Mouse (Mus musculus): Measurements from ENCODE around the gene Syt7.

Syt7 gene

DNA sequence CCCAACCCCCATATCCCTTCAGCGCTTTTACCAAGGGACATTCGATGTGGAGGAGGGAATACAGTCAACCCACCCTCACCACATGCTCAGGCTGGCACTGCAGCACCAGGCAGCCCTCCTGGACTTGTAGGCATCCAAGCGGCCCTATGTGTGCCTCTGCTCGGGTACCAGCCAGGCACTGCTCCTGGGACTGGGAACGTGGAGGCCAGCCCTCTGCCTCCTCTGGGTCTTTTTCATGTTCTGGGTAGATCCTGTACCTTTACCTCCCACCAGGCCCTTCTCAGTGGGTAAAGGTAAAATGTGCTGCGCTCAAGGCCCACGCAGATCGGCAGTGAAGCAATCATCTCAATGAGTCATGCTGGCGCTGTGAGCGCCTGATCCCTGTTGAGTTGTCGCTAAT is 71.0 kb downstream of the Syt7 start:
- DNase-seq (ENCODE audit: low read depth, low spot score), result no peak

DNA sequence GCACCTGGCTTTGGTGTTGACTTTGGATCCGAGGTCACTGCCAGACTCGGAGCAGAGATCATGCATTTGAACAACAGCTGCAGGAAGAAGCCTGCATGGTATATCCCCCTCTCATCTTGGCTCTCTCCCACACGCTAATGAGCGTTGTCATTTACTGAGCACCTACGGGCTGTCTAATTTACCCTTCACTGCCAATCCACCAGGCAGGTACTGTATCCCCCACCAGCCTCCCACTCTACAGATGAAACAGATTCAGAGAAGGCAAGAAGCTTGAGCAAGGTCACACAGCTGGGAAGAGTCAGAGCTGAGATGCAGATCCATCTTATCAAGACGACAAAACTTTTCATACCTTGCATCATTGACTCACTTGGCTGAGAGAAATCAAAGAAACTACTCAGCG is 72.7 kb downstream of the Syt7 start:
- DNase-seq (ENCODE audit: low read depth, low spot score), result no peak

GRCm38 (mm10) chr19:10464427-10464826 is 75.5 kb downstream of the Syt7 start:
- DNase-seq (ENCODE audit: low read depth, low spot score), result no peak

- DNase-seq (ENCODE audit: low read depth, low spot score), result no peak
These were observed 80.3 kb downstream of the Syt7 start for GRCm38 (mm10) chr19:10469171-10469658.

- DNase-seq (ENCODE audit: low read depth, low spot score), result no peak
These were observed 84.1 kb downstream of the Syt7 start for GRCm38 (mm10) chr19:10472958-10473357.

DNA sequence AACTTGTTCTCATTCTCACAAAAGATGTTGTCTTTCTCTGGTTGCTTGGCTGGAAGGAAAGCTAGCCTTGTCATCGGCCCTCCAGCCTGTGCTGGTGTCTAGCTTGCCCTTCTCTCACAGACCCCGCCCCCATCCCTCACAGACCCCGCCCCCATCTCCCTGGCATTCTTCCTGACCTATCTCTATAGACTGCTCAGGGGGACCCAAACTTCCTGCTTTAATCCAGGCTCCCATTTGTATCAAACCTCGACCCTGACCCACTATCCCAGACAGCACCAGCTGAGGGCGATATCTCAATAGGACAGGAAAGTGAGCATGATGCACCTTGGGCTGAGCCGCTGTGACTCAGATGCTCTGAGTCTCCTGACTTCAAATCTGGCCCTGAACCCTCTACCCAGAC is 84.9 kb downstream of the Syt7 start:
- DNase-seq (ENCODE audit: low read depth, low spot score), result no peak

DNA sequence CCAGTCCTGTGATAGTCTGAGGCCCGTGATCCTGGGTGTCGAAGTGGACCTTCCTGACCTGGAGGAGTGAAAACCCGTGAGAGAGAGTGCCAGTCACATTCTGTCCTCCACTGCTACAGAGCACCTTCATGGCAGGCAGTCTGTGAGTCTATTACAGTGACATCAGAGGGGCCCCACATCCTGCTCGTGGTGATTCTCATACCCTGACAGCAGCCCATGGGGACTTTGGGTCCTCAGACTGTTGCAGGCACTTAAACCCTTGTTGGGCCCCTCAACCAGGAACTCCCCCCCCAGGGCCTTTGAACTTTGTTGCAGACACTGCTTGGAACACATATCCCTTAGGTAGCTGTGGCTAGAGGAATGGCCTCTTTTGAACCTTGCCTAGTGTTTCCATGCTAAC is 90.7 kb downstream of the Syt7 start:
- no peak for DNase-seq (ENCODE audit: low read depth, low spot score)

DNA sequence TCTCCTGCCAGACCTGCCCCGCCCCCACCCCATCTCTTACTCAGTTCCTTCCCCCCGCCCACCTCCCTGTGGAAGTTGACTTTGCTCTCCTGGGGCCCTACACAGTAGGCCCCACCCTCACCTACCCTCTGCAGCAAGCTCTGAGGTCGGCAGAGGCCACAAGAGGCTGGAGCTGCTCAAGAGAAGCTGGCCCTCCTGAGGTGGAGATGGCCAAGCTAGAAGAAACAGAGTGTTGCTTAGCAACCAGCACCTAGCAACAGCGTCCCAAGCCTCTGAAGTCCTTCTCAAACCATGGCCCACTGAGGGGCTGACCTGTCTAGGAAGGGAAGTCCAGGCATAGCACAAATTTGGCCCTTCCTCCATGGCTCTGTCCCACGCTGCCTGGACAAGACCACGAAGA is 93.8 kb downstream of the Syt7 start, which contains the start of gene Ppp1r32:
Gene Ppp1r32, minus strand, starts transcription at position 226 of the 400 bp plus-strand sequence.
- DNase-seq (ENCODE audit: low read depth, low spot score), result peak; percentile 36

- DNase-seq (ENCODE audit: low read depth, low spot score), result peak; percentile 62
These were observed 97.4 kb downstream of the Syt7 start for GRCm38 (mm10) chr19:10486264-10486738.

DNA sequence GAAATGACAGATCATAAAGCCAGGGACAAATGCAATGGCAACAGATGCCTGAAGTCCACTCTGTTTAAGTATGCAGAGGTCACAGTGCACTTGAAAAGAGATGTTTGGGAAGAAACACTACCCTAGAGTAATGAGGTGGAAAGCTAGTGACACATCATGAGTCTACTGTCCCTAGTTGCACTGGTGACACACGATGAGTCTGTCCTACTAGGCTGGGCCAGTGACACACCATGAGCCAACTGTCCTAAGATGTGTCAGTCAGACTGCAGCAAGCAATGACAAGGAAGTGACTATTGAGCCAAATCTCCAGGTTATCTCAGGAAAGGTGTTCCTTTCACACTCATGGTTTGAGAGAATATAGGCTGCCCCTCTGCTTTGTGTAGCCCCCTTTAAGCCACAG is 106.8 kb downstream of the Syt7 start:
- no peak for DNase-seq (ENCODE audit: low read depth, low spot score)

- no peak for DNase-seq (ENCODE audit: low read depth, low spot score)
These were observed 108.1 kb downstream of the Syt7 start for GRCm38 (mm10) chr19:10496976-10497375.

GRCm38 (mm10) chr19:10497512-10498160 is 108.7 kb downstream of the Syt7 start:
- no peak for DNase-seq (ENCODE audit: low read depth, low spot score)

GRCm38 (mm10) chr19:10500581-10500980 is 111.7 kb downstream of the Syt7 start:
- no peak for DNase-seq (ENCODE audit: low read depth, low spot score)

DNA sequence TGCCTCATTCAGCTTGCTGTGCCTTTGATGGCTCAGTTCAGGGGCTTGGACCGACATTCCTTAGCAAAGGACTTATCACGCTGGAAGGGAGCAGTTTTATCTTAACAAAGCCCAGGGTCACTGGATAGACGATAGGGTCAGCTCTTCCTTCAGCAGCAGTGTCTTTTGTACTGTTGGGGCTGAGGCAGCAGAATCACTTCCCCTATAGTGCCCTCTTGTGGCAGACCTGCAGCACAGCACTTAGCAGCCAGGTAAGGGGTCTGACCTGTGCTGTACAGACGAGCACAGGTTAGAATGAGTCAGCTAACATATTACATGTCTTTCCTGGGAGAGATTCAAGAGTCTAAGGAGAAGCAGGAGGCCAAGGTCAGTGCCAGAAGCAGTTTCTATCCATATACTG is 113.7 kb downstream of the Syt7 start:
- DNase-seq (ENCODE audit: low read depth, low spot score), result peak; percentile 30
